ENCODE assay signal across 22 mouse cellular contexts in the genomic region with DNA sequence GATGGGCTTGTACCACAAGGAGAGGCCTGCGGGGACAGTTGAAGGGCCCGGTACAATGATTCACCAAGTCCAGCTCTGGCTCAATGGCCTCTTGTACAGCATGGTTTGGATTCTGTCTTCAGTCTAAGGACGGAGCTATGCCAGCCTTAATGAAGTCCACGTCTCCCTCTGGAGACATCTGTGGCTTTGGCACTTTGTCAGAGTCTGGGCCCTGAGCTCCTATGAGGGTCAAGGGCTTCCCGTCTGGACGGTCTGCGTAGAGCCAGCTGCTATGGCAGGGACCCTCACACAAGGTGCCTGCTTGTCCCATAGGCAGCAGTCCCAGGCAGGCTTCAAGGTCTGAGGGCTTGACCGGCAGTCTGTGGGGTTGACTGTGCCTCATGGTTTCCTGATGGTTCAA. TPM values are rescaled to one million over a fixed set of nuclear protein-coding genes. Genes with fewer than 3 reads are reported as not detected.
DNase-seq lines count a peak whose midpoint lies in the region; ATAC-seq and TF ChIP-seq lines count a peak whose summit lies in the region.
"Had no signal": no experiment of that assay in that cellular context is flagged by ENCODE, and none has a peak within 500 bp of the region (broad histone marks: within the 10 kb centered on the region; RNA-seq: fewer than 3 reads in every experiment).

No protein-coding gene starts in this region.

- no peak overlapping the region for H3K4me3 ChIP-seq in hindbrain, embryonic 13.5 days
- no peak overlapping the region for H3K4me3 ChIP-seq in hindbrain, embryonic 12.5 days
- no peak overlapping the region for H3K4me3 ChIP-seq in forebrain, postnatal 0 days (ENCODE audit: low read depth, low read length)
- H3K4me3 ChIP-seq in heart, adult 2 months: no peak overlapping the region
- H3K4me3 ChIP-seq: embryonic facial prominence, embryonic 12.5 days; hindbrain, embryonic 10.5 days; left cerebral cortex, adult 2 months; liver, embryonic 13.5 days; midbrain, embryonic 13.5 days; stomach, embryonic 15.5 days had no signal

- no peak for TF ChIP-seq CTCF in brain, embryonic 14.5 days (IDR thresholded peaks at IDR 0.05; ENCODE audit: borderline replicate concordance, extremely low read depth, insufficient read depth, insufficient read length)
- TF ChIP-seq CTCF in forebrain, postnatal 0 days (IDR thresholded peaks at IDR 0.05; ENCODE audit: low read depth): no peak
- no peak for TF ChIP-seq CTCF in heart, adult 2 months (IDR thresholded peaks at IDR 0.05)

- no peak for TF ChIP-seq EP300 in heart, adult 2 months (IDR thresholded peaks at IDR 0.05; ENCODE audit: insufficient read depth, low read depth, low read length)

- no peak overlapping the region for H3K9ac ChIP-seq in hindbrain, embryonic 13.5 days
- H3K9ac ChIP-seq in hindbrain, embryonic 12.5 days: no peak overlapping the region
- H3K9ac ChIP-seq in forebrain, postnatal 0 days: no peak overlapping the region
- H3K9ac ChIP-seq in heart, adult 2 months (ENCODE audit: low read depth, low read length): no peak overlapping the region
- H3K9ac ChIP-seq: embryonic facial prominence, embryonic 12.5 days; liver, embryonic 13.5 days; midbrain, embryonic 13.5 days; stomach, embryonic 15.5 days had no signal

- 85% methylated on average over 8 of the region's 8 CpGs for WGBS in hindbrain, embryonic 13.5 days
- WGBS in hindbrain, embryonic 12.5 days: 91% methylated on average over 8 of the region's 8 CpGs
- WGBS in forebrain, postnatal 0 days: 57% methylated on average over 8 of the region's 8 CpGs
- 89% methylated on average over 8 of the region's 8 CpGs for WGBS in heart, adult 2 months

- H3K27me3 ChIP-seq in hindbrain, embryonic 13.5 days: no peaks in the 10 kb centered on the region
- no peaks in the 10 kb centered on the region for H3K27me3 ChIP-seq in hindbrain, embryonic 12.5 days
- no peaks in the 10 kb centered on the region for H3K27me3 ChIP-seq in forebrain, postnatal 0 days (ENCODE audit: insufficient read depth, low read length)
- H3K27me3 ChIP-seq in heart, adult 2 months (ENCODE audit: control insufficient read depth, insufficient read depth, low read length): no peaks in the 10 kb centered on the region
- H3K27me3 ChIP-seq: embryonic facial prominence, embryonic 12.5 days; liver, embryonic 13.5 days; midbrain, embryonic 13.5 days; stomach, embryonic 15.5 days had no signal

- peak; percentile 54 for DNase-seq in adrenal gland, postnatal 14 days
- no peak for DNase-seq in adrenal gland, adult 8-10 months
- DNase-seq in brain, embryonic 14.5 days (ENCODE audit: low read depth): peak; percentile 38
- no peak for DNase-seq in forebrain, postnatal 0 days
- DNase-seq in heart, adult 2 months: no peak
- DNase-seq: cerebellum, adult 18-20 months; embryo, embryonic 11 days; gastrocnemius, postnatal 10 days; heart, postnatal 14 days; kidney, adult 11 months; kidney, postnatal 25 days; liver, embryonic 13.5 days; lung, adult 18-20 months; right cerebral cortex, postnatal 25 days had no signal

- peaks cover 4% of the 10 kb centered on the region; the same call in 1 of the 2 replicates for H3K4me1 ChIP-seq in hindbrain, embryonic 13.5 days (replicated peaks)
- peaks cover 6% of the 10 kb centered on the region for H3K4me1 ChIP-seq in hindbrain, embryonic 12.5 days
- H3K4me1 ChIP-seq in forebrain, postnatal 0 days (ENCODE audit: insufficient read depth): no peaks in the 10 kb centered on the region
- H3K4me1 ChIP-seq in heart, adult 2 months (ENCODE audit: control insufficient read depth, insufficient read depth, low read length): no peaks in the 10 kb centered on the region
- H3K4me1 ChIP-seq: embryonic facial prominence, embryonic 12.5 days; liver, embryonic 13.5 days; midbrain, embryonic 13.5 days; stomach, embryonic 15.5 days had no signal

- no peak for TF ChIP-seq POLR2A in brain, embryonic 14.5 days (IDR thresholded peaks at IDR 0.05; ENCODE audit: borderline replicate concordance, extremely low read depth, insufficient read depth, insufficient read length, poor library complexity, severe bottlenecking)
- no peak for TF ChIP-seq POLR2A in heart, adult 2 months (IDR thresholded peaks at IDR 0.05; ENCODE audit: insufficient read depth, low read depth, low read length)

- H3K9me3 ChIP-seq in hindbrain, embryonic 13.5 days: no peaks in the 10 kb centered on the region
- no peaks in the 10 kb centered on the region for H3K9me3 ChIP-seq in hindbrain, embryonic 12.5 days (replicated peaks)
- H3K9me3 ChIP-seq in forebrain, postnatal 0 days (ENCODE audit: low read length): no peaks in the 10 kb centered on the region
- H3K9me3 ChIP-seq: embryonic facial prominence, embryonic 12.5 days; hindbrain, embryonic 10.5 days; liver, embryonic 13.5 days; midbrain, embryonic 13.5 days; stomach, embryonic 15.5 days had no signal

- ATAC-seq in hindbrain, embryonic 13.5 days (ENCODE audit: low FRiP score): no peak
- no peak for ATAC-seq in hindbrain, embryonic 12.5 days (ENCODE audit: low FRiP score)
- ATAC-seq in forebrain, postnatal 0 days: 0 out of 2 replicates have a peak, but pooled peaks have one; percentile 7
- ATAC-seq: midbrain, embryonic 13.5 days had no signal

- peak overlapping the region; percentile 19; the same call in 1 of the 2 replicates for H3K27ac ChIP-seq in hindbrain, embryonic 13.5 days
- H3K27ac ChIP-seq in hindbrain, embryonic 12.5 days: no peak overlapping the region
- H3K27ac ChIP-seq in forebrain, postnatal 0 days (ENCODE audit: low read depth, low read length): no peak overlapping the region
- H3K27ac ChIP-seq in heart, adult 2 months: no peak overlapping the region
- H3K27ac ChIP-seq: embryonic facial prominence, embryonic 12.5 days; hindbrain, embryonic 10.5 days; left cerebral cortex, adult 2 months; liver, embryonic 13.5 days; macrophage; midbrain, embryonic 13.5 days; stomach, embryonic 15.5 days had no signal

- H3K4me2 ChIP-seq in hindbrain, embryonic 13.5 days: no peak overlapping the region
- H3K4me2 ChIP-seq in hindbrain, embryonic 12.5 days (replicated peaks): no peak overlapping the region
- no peak overlapping the region for H3K4me2 ChIP-seq in forebrain, postnatal 0 days (ENCODE audit: low read depth)
- H3K4me2 ChIP-seq: embryonic facial prominence, embryonic 12.5 days; liver, embryonic 13.5 days; midbrain, embryonic 13.5 days; stomach, embryonic 15.5 days had no signal

- H3K79me2 ChIP-seq in heart, adult 2 months (replicated peaks; ENCODE audit: control insufficient read depth, insufficient read depth, low read length): no peaks in the 10 kb centered on the region

- H3K36me3 ChIP-seq in hindbrain, embryonic 13.5 days: peaks cover 43% of the 10 kb centered on the region
- H3K36me3 ChIP-seq in hindbrain, embryonic 12.5 days: peaks cover 49% of the 10 kb centered on the region
- H3K36me3 ChIP-seq in forebrain, postnatal 0 days (ENCODE audit: insufficient read depth): peaks cover 26% of the 10 kb centered on the region
- no peaks in the 10 kb centered on the region for H3K36me3 ChIP-seq in heart, adult 2 months (ENCODE audit: control insufficient read depth, insufficient read depth, low read length)

- intact Hi-C loops in heart, adult 2 months (cut with DNase I): no loop called here

RNA-seq across cellular contexts. Expression of a gene that starts 21.2 kb away (rescaled TPM):
- 32.1 and 34.9 TPM in 2 replicates for total RNA-seq in adrenal gland, postnatal 14 days (2021)
- 10 to 100 TPM; 21.8 to 49.7 (median 33.9) TPM for total RNA-seq in adrenal gland, adult 8-10 months (2022)
- 40.8 and 47.9 TPM in 2 replicates for polyA plus RNA-seq in hindbrain, embryonic 13.5 days (2015; fragmentation: Nextera tagmentation; extraction: Ambion mirVana)
- 42.6 and 47.0 TPM in 2 replicates for polyA plus RNA-seq in hindbrain, embryonic 12.5 days (2016; fragmentation: Nextera tagmentation; extraction: Ambion mirVana)
- polyA plus RNA-seq in brain, embryonic 14.5 days (2012; rRNA removed): 57.4 and 75.2 TPM in 2 replicates
- 32.3 and 38.9 TPM in 2 replicates for total RNA-seq in forebrain, postnatal 0 days (2014; rRNA removed)
- 29.0 and 31.4 TPM in 2 replicates for polyA plus RNA-seq in forebrain, postnatal 0 days (2015; fragmentation: Nextera tagmentation; extraction: Ambion mirVana)
- total RNA-seq in heart, adult 2 months (2021): 10 to 100 TPM; 15.7 to 15.9 TPM
- polyA plus RNA-seq in heart, adult 2 months (2012; rRNA removed): 23.5 and 27.8 TPM in 2 replicates

RNA-seq across cellular contexts. Expression of a gene that starts 40.8 kb away (rescaled TPM):
- total RNA-seq in adrenal gland, postnatal 14 days (2021): 4.4 and 4.6 TPM in 2 replicates
- total RNA-seq in adrenal gland, adult 8-10 months (2022): 1 to 10 TPM in 3 of 4 experiments, under 1 TPM in 1; 0.61 to 1.5 (median 1.3) TPM
- 8.9 and 9.1 TPM in 2 replicates for polyA plus RNA-seq in hindbrain, embryonic 13.5 days (2015; fragmentation: Nextera tagmentation; extraction: Ambion mirVana)
- 23.4 and 24.8 TPM in 2 replicates for polyA plus RNA-seq in hindbrain, embryonic 12.5 days (2016; fragmentation: Nextera tagmentation; extraction: Ambion mirVana)
- polyA plus RNA-seq in brain, embryonic 14.5 days (2012; rRNA removed): 11.5 and 20.6 TPM in 2 replicates
- 2.2 and 4.3 TPM in 2 replicates for total RNA-seq in forebrain, postnatal 0 days (2014; rRNA removed)
- 3.2 and 3.7 TPM in 2 replicates for polyA plus RNA-seq in forebrain, postnatal 0 days (2015; fragmentation: Nextera tagmentation; extraction: Ambion mirVana)
- under 1 TPM; 0.21 to 0.41 TPM for total RNA-seq in heart, adult 2 months (2021)
- 0.53 and 0.61 TPM in 2 replicates for polyA plus RNA-seq in heart, adult 2 months (2012; rRNA removed)

Comparison
In these comparisons a context has a peak if more than half of its experiments do, and no peak if none do; other contexts are left out.
1. DNase-seq: peak in adrenal gland, postnatal 14 days (single experiment) and brain, embryonic 14.5 days (single experiment); none in adrenal gland, adult 8-10 months (single experiment), forebrain, postnatal 0 days (single experiment) and heart, adult 2 months (0 of 2).